Mouse (Mus musculus) gastrocnemius, postnatal 36 days (tissue): Measurements from ENCODE around the gene Hemgn. TPM values are rescaled to one million over a fixed set of nuclear protein-coding genes. Genes with fewer than 3 reads are reported as not detected.

Experiments
- DNase-seq, 2 experiments: peaks; one replicate each; pipeline ENCODE4 v3.0.0; 2022
- intact Hi-C: fragments of 180-260 bp; cut with DNase I; formaldehyde crosslinking; loops from one replicate; pipeline ENCODE4 v1.15.1; 2025
- total RNA-seq, 2 experiments: library from RNA; stranded (reverse); gene quantifications; 2 replicates each; pipeline ENCODE4 v1.2.3; 2021

Hemgn gene
- total RNA-seq, 2 experiments from 2014 or later, result not detected

- intact Hi-C loops, result no loop called here
- DNase-seq, result no peak
These were observed 5.5 kb upstream of the Hemgn start for GRCm38 (mm10) chr4:46418851-46419250.

- DNase-seq, result no peak
- intact Hi-C loops, result no loop called here
These were observed 4.2 kb upstream of the Hemgn start for GRCm38 (mm10) chr4:46417491-46417890.

- intact Hi-C loops, result no loop called here
- no peak for DNase-seq
These were observed 1.2 kb downstream of the Hemgn start for GRCm38 (mm10) chr4:46412113-46412512.

GRCm38 (mm10) chr4:46411489-46411888 is 1.8 kb downstream of the Hemgn start:
- DNase-seq, result no peak
- intact Hi-C loops, result no loop called here

GRCm38 (mm10) chr4:46410677-46411076 is 2.6 kb downstream of the Hemgn start:
- no peak for DNase-seq
- intact Hi-C loops, result no loop called here

- intact Hi-C loops, result no loop called here
These were observed 6.2 kb downstream of the Hemgn start for GRCm38 (mm10) chr4:46406966-46407703.

GRCm38 (mm10) chr4:46404042-46404795 is 9.1 kb downstream of the Hemgn start:
- intact Hi-C loops, result no loop called here
- DNase-seq, result no peak

More at GRCm38 (mm10) chr4:46406966-46407703, 6.2 kb downstream of the Hemgn start:
- DNase-seq, result no peak

GRCm38 (mm10) chr4:46398839-46399238 is 14.5 kb downstream of the Hemgn start:
- intact Hi-C loops, result no loop called here
- no peak for DNase-seq

GRCm38 (mm10) chr4:46395736-46396135 is 17.6 kb downstream of the Hemgn start:
- intact Hi-C loops, result no loop called here
- no peak for DNase-seq

GRCm38 (mm10) chr4:46394388-46394787 is 18.9 kb downstream of the Hemgn start:
- intact Hi-C loops, result loop anchor here (5.0 kb wide), 1 partner anchor 53 kb away; no protein-coding TSS in a partner anchor
- no peak for DNase-seq

GRCm38 (mm10) chr4:46390390-46390970 is 22.8 kb downstream of the Hemgn start:
- DNase-seq, result peak; percentile 56 to 58
- intact Hi-C loops, result loop anchor here (5.0 kb wide), 1 partner anchor 57 kb away; no protein-coding TSS in a partner anchor

GRCm38 (mm10) chr4:46389612-46390341 is 23.5 kb downstream of the Hemgn start:
- intact Hi-C loops, result loop anchor here (5.0 kb wide), 1 partner anchor 58 kb away; no protein-coding TSS in a partner anchor
- no peak for DNase-seq

GRCm38 (mm10) chr4:46389013-46389611 is 24.2 kb downstream of the Hemgn start, which contains the start of gene Trmo:
Trmo (minus strand) TSS chr4:46389437.
- intact Hi-C loops, result no loop called here
- peak; percentile 91 to 93 for DNase-seq

GRCm38 (mm10) chr4:46388556-46388955 is 24.8 kb downstream of the Hemgn start:
- intact Hi-C loops, result no loop called here

GRCm38 (mm10) chr4:46374869-46375368 is 38.4 kb downstream of the Hemgn start:
- peak; percentile 62 for DNase-seq
- intact Hi-C loops, result loop anchor here (10.0 kb wide), 1 partner anchor 170 kb away; no protein-coding TSS in a partner anchor

More at GRCm38 (mm10) chr4:46388556-46388955, 24.8 kb downstream of the Hemgn start:
- no peak for DNase-seq

GRCm38 (mm10) chr4:46374455-46374854 is 38.9 kb downstream of the Hemgn start:
- DNase-seq, result no peak
- intact Hi-C loops, result loop anchor here (10.0 kb wide), 1 partner anchor 170 kb away; no protein-coding TSS in a partner anchor

GRCm38 (mm10) chr4:46371030-46371429 is 42.3 kb downstream of the Hemgn start:
- intact Hi-C loops, result loop anchor here (10.0 kb wide), 1 partner anchor 166 kb away; no protein-coding TSS in a partner anchor
- DNase-seq, result peak; percentile 31 to 58

GRCm38 (mm10) chr4:46370406-46370805 is 42.9 kb downstream of the Hemgn start:
- intact Hi-C loops, result loop anchor here (10.0 kb wide), 1 partner anchor 166 kb away; no protein-coding TSS in a partner anchor
- no peak for DNase-seq

- DNase-seq, result no peak
- intact Hi-C loops, result no loop called here
These were observed 44.2 kb downstream of the Hemgn start for GRCm38 (mm10) chr4:46369070-46369469.
